Mouse (Mus musculus) hematopoietic stem cell, adult 5-6 weeks (primary cell): ENCODE results near the gene March9. TPM values are rescaled to one million over a fixed set of nuclear protein-coding genes. Genes with fewer than 3 reads are reported as not detected.

Source experiments
- ATAC-seq, 2 experiments: fragments of 125-278 bp in 1 of 2; replicated peaks in 1 of 2; 2 replicates each; pipeline ENCODE4 v1.8.0; 2016 to 2017; ENCODE audit warnings: inconsistent platforms in 2 of 2, mild to moderate bottlenecking in 2 of 2, moderate number of reproducible peaks in 2 of 2, low read depth in 1 of 2, moderate TSS enrichment in 1 of 2; ENCODE audit not compliant: low FRiP score in 2 of 2, poor library complexity in 2 of 2, severe bottlenecking in 2 of 2, insufficient read depth in 1 of 2, low TSS enrichment in 1 of 2
- total RNA-seq: library from RNA; stranded (forward); fragments of 172-1452, 232-1000 nt; gene quantifications from 2 replicates; pipeline ENCODE4 v1.2.3, GENCODE M21; 2017

The March9 gene
- total RNA-seq, 1 experiment from 2014 or later = 0.89 TPM

DNA sequence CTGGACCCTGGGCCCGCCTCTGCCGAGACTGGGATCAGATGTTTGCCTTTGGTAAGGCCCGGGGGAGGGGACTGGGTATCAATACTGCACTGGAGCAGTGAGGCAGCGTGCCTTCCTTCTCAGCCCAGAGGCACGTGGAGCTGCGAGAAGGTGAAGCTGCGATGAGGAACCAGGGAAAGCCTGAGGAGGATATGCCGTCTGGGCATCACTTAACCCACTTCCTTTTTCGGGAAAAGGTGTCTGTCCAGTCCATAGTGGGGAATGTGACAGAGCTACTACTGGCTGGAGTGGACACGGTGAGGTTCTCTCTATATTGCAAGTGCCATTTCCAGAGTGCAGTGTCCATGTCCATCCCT lies 9.9 kb downstream of the March9 start:
- peak; percentile 6 to 22; a peak in 2 of 4 replicates for ATAC-seq

DNA sequence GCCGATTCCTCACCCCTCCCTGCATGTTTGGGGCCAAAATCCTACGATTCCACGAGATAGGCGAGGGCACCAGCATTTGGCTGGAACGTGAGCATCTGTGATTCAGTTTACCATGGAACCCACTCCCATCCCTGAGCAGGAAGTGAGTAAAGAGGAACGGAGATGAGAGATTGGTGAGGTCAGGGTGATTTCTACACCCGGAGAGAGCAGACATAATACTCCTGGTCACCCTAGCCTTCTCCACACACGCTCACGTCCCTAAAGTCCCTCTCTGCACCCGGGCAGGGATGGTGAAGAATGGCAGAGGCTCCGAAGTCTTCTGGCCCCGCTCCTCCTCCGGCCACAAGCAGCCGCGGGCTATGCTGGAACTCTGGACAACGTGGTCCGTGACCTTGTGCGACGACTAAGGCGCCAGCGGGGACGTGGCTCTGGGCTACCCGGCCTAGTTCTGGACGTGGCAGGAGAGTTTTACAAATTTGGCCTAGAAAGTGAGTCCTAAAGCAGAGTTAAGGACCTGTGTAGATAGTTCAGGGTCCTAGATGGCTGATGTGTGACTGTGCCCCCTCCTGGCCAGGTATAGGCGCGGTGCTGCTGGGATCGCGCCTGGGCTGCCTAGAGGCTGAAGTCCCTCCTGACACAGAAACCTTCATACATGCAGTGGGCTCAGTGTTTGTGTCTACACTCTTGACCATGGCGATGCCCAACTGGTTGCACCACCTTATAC lies 10.4 kb downstream of the March9 start:
- ATAC-seq = peak; percentile 14 to 20; a peak in 2 of 4 replicates

DNA sequence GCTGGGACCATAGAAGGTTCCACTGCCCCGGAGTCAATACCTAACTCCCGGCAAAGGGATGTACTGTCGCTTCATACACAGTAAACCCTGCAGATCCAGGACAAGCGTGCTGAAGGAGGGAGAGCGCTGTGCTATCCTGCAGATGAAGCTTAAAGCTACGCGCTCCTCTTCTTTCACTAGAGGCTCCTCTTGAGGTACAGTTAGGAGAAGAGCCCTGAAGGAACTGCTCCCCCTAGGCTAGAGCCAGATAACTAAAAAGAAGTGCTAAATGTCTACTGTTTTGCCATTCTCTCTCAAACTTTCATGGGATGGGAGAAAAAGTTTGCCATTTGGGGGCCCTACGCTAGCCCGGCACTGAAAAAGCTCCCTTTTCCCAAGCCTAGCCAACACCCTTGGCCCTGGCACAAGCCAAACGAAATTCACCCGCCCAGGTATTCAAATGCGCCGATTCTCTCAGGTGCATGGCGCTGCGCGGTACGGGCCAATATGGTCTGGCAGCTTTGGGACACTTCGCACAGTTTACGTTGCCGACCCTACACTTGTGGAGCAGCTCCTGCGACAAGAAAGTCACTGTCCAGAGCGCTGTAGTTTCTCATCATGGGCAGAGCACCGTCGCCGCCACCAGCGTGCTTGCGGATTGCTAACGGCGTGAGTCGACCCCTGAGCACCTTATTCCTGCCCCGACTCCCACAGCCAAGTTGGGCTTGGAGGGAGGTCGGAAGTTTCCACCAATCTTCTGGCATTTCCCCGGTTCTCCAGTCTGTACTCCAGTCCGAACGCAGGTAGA lies 11.2 kb downstream of the March9 start:
- ATAC-seq = peak in 1 of 2 experiments; percentile 11; a peak in 1 of 4 replicates

DNA sequence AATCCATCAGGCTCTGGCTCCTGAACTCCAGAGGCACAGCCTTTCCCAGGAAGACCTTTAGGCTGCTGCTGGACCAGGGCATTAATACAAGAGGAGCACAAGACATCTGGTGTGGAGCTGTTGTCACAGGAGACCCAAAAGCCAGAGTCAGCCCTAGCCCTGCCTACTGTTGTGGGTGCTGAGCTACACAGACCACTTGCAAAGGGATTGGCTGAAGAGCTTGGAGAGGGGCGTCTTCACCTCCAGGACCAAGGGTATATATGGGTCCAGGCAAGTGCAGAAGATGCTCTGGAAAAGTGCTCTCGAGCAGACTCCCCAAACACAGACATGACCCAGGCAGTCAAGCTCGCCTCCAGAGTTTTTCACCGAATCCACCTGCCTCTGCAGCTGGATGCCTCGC lies 12.0 kb downstream of the March9 start, which contains the start of gene Cyp27b1:
Gene Cyp27b1, plus strand, starts transcription at position 297 of the 400 bp plus-strand sequence.
- ATAC-seq = no peak

DNA sequence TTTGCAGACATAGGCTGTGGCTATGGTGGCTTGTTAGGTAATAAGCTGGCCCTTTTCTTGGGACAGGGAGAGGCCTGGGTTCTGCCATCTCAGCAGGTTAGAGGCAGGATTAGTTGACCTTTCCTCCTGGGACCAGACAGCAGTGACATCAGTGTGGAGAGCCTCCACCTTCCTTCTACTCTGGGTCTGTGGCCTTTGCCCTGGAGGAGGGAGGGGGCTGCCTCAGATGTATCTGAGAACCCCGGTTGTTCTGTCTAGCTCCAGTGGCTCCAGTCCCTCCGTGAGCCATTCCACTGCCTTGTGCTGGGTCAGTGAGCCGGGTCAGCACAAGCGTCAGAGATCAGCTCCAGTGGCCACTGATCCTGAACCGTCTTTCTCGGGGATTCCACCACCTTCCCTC lies 16.8 kb downstream of the March9 start:
- no peak for ATAC-seq

DNA sequence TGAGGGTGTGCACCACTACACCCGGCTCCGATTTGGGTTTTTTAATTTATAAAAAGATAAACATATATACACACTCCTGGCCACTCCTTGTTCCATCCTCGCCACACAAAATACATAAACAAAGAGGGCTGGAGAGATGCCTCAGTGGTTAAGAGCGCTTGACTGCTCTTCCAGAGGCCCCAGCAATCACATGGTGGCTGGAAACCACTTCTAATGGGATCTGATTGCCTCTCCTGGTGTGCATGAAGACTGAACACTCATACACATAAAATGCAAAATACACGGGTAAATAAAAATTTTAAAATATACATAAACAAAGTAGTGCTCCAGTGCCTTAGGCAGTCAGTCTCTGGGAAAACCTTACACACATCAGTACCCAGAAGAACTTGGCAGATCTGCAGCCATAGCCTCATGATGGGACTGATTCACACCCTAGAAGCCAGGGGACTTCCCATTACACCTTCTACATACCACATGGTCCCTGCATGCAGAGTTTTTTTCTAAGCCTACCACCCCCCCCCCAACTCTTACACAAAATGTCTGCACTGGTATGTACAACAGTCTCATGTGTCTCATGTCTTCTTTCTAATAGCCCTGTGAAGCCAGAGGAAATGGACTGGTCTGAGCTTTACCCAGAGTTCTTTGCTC lies 17.4 kb downstream of the March9 start:
- ATAC-seq = no peak

DNA sequence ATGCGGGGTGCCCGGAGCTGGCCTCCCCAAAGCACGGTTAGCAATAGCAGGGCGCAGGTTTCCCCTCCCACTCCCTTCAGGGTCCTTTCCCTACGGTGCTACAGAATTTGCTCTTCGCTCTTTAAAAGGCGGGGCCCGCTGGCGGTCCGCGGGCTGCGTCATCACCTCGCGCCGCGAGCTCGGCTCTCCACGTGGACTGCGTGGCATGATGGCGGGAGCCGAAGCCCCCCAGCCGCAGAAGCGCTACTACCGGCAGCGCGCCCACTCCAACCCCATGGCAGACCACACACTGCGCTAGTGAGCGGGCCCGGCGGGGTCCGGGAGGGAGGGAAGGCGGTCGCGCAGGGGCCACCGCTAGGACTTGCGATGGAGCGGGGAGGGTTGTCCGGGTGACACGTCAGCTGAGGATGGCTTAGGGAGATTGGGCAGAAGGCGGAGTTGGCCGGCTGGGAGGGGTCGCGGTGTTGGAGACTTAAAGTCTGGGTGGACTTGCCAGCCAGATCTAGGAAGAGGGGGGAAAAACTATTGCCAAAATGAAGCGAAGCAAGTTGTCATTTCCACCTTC lies 18.1 kb downstream of the March9 start:
- peak; percentile 43 to 81 for ATAC-seq

DNA sequence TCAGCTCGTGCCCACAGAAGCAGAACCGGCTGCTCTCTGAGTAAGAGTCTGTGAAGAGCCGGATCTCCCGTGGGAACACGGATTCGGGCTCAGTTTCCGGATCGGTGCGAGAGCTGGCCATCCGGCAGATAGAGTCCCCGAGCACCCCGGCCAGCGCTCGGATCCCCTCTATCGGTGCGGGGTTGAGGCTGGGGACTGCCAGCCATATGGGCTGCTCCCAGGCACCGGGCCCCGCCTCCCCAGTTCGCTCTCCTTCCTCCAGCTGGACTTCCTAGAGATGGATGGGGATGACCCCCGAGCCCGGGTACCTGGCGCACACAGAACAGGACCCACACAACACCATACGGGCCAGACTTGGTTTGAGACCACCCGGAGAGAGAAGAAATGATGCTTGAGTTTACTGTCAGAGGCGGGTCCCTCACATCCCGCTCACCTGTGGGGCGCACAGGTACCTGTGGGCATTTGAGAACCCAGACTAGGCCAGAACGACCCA lies 18.7 kb downstream of the March9 start, which contains the start of the genes Mettl1 and Eef1akmt3:
Gene Mettl1, plus strand, starts transcription at position 141 of the 493 bp plus-strand sequence.
Gene Eef1akmt3, minus strand, starts transcription at position 240 of the 493 bp plus-strand sequence.
- ATAC-seq = peak; percentile 22 to 26; a peak in 1 of 4 replicates

DNA sequence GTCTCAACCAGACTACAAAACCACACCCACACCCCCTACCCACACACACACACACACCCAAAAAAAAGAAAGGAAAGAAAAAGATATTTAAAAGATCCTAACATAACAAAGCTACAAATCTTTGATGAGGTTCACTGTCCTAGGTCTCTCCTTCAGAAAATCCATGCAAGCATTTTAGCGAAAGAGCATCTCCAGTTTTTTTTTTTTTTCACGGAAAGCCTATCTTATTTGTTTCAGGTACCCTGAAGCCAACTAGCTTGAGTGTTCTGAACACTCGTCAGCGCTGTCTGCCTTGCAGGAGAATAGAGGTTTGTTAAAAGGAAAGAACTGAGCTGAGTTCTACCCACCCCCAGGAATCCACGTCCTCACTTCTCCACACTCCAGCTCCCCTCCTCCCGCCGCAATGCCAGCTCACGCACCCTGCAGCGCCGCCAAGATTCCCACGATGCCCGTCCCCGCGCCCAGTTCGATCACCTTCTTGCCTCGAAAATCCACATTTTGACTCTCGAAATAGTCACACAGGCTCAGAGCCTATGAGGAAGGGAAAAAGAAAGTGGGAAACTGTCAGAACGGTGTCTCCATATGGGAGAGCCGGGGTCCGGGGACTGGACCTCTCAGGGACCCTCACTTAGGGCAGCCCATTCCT lies 19.3 kb downstream of the March9 start:
- ATAC-seq = peak in 1 of 2 experiments; percentile 5; a peak in 2 of 4 replicates

DNA sequence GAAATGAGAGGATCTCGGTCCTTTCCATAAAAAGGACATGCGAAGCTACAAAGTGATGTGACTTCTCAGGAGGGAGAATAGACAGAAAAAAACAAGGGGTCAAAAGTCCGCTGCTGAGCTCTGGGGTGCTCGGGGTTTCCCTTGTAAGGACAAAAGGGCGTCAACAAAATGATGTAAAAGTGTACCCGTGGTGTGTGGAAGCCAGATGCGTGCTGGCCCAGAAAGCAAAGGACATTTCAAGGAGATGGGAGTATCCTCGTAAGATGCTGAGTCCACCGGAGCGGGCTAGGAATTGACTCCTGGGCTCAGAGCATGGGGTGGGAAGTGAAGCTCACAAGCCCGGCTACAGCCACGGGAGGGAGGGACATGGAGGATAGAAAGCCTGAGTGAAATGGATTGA lies 22.3 kb downstream of the March9 start:
- no peak for ATAC-seq

DNA sequence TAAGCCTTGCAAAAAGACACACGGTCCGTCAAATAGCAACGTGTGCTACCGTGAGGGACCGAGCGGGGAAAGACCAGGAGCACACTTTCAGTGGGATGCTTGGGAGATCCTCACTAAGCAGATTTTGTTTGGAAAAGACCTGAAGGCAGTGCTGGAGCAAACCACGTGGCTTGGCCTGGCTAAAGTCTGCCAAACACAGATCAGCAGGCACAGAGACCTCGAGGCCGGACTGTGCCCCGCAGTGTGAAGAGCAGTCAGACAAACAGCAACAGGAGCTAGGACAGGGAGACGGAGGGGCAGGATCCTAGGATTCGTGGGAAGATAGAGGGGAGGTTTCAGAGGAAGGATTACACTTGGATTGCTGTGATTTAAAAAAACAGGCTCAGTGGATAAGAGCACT lies 23.7 kb downstream of the March9 start:
- ATAC-seq = no peak

DNA sequence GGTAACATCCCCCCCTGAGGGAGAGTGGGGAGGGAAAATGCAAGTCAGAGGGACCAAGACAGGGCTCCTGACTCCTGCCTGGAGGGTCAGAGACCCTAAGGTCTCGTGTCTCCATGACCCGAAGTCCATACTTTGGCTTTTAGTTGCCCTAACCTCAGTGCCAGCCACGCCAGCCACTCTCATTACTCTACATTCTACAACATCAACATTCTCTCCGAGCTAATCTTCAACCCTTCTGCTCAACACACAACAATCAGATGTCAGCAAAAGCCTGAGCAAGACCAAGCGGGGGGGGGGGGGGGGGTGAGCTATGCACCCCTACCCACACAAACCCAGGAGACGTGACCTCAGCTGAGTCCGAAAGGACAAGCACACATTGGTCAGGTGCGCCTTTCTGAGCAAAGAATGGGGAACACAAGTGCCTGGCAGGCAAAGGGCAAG lies 26.7 kb downstream of the March9 start:
- no peak for ATAC-seq

DNA sequence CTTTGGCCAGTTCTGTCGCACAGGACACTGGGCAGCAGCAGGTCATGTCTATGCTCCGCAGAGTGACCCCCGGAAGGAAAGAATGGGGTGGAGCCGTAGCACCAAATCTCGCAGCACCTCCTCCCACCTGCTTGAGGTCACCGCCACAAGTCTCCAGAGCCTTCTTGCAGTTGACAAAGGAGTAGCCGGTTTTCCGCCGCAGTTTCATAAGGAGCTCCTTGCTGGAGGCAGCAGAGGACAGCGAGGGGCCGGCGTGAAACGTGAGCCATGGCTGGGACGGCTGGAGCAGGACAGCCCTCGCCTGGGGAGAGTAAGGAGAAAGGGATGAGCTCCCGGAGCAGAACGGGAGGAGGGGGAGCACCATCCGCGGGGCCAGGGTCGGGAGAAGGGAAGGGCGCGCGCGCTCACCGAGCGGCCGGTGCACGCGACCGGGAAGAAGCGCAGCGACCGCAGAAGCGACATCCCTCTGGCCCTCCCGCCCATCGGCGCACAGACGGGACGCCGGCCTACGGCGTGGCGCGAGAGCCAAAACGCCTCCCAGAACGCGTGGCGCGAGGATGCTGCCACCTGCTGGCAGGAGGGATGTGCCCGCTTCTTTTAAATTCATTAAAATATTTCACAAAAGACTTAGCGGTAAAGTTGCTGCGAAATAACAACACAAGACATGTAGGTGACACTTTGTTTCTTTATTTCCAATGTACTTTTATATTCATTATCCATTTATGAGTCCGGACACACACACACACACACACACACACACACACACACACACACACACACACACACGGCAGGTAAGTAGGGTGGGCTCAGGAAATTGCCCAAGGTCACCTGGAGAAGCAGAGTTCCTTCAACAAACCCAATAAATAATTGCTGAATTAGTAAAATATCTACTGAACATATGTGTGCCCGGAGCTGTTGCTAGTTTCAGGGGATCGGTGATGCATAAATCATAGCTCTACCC lies 29.4 kb downstream of the March9 start, which contains the start of gene Tsfm:
Gene Tsfm, minus strand, starts transcription at position 505 of the 961 bp plus-strand sequence.
- peak; percentile 86 to 97 for ATAC-seq

DNA sequence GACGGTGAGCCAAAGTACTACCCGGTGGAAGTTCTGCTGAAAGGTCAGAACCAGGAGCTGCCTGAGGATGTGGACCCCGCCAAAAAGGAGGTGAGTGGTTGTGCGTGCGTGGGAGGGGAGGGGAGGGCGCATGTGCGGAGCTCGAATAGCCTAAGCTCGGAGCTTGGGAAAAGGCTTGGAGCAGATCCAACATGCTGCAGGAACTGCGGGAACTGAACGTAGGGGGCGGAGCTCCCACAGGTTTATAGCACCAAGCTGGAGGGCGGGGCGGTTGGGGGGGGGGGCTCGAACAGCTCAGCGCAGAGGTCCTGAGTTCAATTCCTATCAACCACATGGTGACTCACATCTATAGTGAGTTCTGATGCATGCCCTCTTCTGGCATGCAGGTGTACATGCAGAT lies 41.6 kb downstream of the March9 start:
- ATAC-seq = no peak

DNA sequence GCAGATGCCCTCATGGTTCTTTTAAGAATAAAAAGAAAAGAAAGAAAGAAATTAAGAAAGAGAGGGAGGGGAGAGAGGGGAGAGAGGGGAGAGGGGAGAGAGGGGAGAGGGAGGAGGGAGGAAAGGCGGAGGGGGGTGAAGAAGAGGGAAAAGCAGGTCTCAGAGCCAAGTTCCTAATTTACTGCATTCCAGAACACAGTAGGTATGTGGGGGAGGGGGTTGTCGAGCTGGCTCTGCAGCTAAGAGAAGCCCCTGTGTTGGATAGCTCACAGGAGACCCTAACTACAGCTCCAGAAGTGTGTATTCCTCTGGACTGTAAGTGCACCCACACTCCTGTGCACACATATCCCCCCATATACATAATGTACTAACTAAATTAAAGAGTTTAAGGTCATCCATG lies 42.9 kb downstream of the March9 start:
- no peak for ATAC-seq

DNA sequence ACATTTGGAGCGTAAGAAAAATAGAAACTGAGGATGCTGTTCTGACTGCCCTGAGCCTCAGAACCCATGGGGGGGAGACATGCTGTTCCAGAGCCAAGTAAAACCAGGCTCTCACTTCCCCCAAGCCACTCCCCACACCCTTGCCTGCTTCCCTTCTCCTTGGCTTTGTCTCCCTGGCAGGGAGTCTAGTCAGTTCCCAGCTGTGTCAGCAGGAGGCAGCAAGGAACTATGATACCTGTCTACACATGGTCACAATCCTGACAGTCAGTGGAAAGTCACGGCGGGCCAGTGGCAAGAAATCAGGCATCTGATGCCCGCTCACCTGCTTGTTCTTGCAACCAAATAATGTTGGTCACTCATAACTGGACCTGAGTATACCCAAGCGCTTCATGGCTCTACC lies 43.5 kb downstream of the March9 start:
- peak in 1 of 2 experiments; percentile 36; a peak in 1 of 4 replicates for ATAC-seq
